Mouse (Mus musculus) ES-CJ7 (cell line): ENCODE measurements around the gene Btbd35f7.
"Not testable (repeated sequence)": the region's sequence is repeated elsewhere in the genome, so short reads cannot be mapped to it uniquely, and the experiment has no call there.

Experiments
- DNase-seq: peaks from one replicate; pipeline ENCODE4 v3.0.0; 2011; ENCODE audit warnings: low read depth, low spot score

Btbd35f7 gene

GRCm38 (mm10) chrX:5668767-5669166 is at the start of gene Btbd35f7:
Btbd35f7 (plus strand) TSS chrX:5669067.
- DNase-seq = not testable (repeated sequence)
